Mouse (Mus musculus): Measurements from ENCODE around the gene Snai3. TPM values are rescaled to one million over a fixed set of nuclear protein-coding genes. Genes with fewer than 3 reads are reported as not detected.

Snai3 gene
- polyA plus RNA-seq, 1 experiment from 2014 or later, result 0.67 TPM

DNA sequence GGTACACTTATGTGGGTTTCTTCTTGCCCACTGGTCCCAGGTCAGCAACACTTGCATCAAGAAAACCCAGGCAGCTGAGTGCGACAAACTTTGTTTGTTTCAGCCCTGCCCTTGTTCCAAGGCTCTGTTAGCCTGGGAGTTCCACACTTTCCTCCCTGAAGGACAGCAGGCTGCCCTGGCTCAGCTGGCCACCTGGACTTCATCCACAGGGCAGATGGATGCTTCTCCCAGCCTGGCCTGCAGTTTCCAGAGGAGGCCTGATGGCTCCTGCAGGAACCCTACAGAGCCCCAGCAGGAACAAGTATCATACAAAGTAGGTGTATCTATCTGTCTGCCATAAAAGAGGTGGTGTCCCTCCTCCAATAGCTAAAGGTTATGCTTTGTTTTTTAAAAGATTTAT, 19.2 kb downstream of the Snai3 start:
- WGBS, result 90% methylated on average over 1 of the region's 1 CpGs
- no peak overlapping the region for H3K4me3 ChIP-seq (replicated peaks; ENCODE audit: low read depth, low read length)
- TF ChIP-seq CTCF (IDR thresholded peaks at IDR 0.05; ENCODE audit: low read depth), result no peak
- no peak for DNase-seq (ENCODE audit: low spot score)
- no peak overlapping the region for H3K4me2 ChIP-seq (ENCODE audit: low read length)
- no peak overlapping the region for H3K9ac ChIP-seq (ENCODE audit: low read depth, low read length)
- H3K27ac ChIP-seq, result no peak overlapping the region
- 0 out of 2 replicates have a peak, but pooled peaks cover 6% of the 10 kb centered on the region for H3K36me3 ChIP-seq (ENCODE audit: insufficient read depth, low read length)
- 0 out of 2 replicates have a peak, but pooled peaks cover 11% of the 10 kb centered on the region for H3K4me1 ChIP-seq (replicated peaks; ENCODE audit: insufficient read depth, low read length)
- ATAC-seq (replicated peaks; ENCODE audit: low FRiP score, low read depth), result no peak
- no peaks in the 10 kb centered on the region for H3K9me3 ChIP-seq (replicated peaks; ENCODE audit: low read length)
- no peaks in the 10 kb centered on the region for H3K27me3 ChIP-seq (ENCODE audit: insufficient read depth, low read length)

GRCm38 (mm10) chr8:122439336-122439735, 21.2 kb downstream of the Snai3 start:
- Histone ChIP-seq H3K27me3 (ENCODE audit: insufficient read depth, low read length) (no peaks in the 10 kb centered on the region), H3K9ac (ENCODE audit: low read depth, low read length) (no peak overlapping the region), H3K36me3 (ENCODE audit: insufficient read depth, low read length) (0 out of 2 replicates have a peak, but pooled peaks cover 9% of the 10 kb centered on the region), H3K4me2 (ENCODE audit: low read length) (no peak overlapping the region), H3K4me3 (replicated peaks; ENCODE audit: low read depth, low read length) (no peak overlapping the region), H3K4me1 (replicated peaks; ENCODE audit: insufficient read depth, low read length) (0 out of 2 replicates have a peak, but pooled peaks cover 11% of the 10 kb centered on the region), H3K9me3 (replicated peaks; ENCODE audit: low read length) (no peaks in the 10 kb centered on the region), H3K27ac (no peak overlapping the region)
- WGBS, result 93% methylated on average over 16 of the region's 16 CpGs
- no peak for TF ChIP-seq CTCF (IDR thresholded peaks at IDR 0.05; ENCODE audit: low read depth)
- DNase-seq (ENCODE audit: low spot score) (no peak), ATAC-seq (replicated peaks; ENCODE audit: low FRiP score, low read depth) (no peak)

- Histone ChIP-seq H3K9me3 (replicated peaks; ENCODE audit: low read length) (no peaks in the 10 kb centered on the region), H3K4me3 (replicated peaks; ENCODE audit: low read depth, low read length) (no peak overlapping the region), H3K36me3 (ENCODE audit: insufficient read depth, low read length) (0 out of 2 replicates have a peak, but pooled peaks cover 9% of the 10 kb centered on the region), H3K4me2 (ENCODE audit: low read length) (peak overlapping the region; percentile 30; the same call in 1 of the 2 replicates), H3K9ac (ENCODE audit: low read depth, low read length) (0 out of 2 replicates have a peak overlapping the region, but pooled peaks have one; percentile 27), H3K4me1 (replicated peaks; ENCODE audit: insufficient read depth, low read length) (peaks cover 12% of the 10 kb centered on the region; the same call in 1 of the 2 replicates), H3K27me3 (ENCODE audit: insufficient read depth, low read length) (no peaks in the 10 kb centered on the region), H3K27ac (peak overlapping the region; percentile 64; the same call in 1 of the 2 replicates)
- DNase-seq (ENCODE audit: low spot score) (peak; percentile 71), ATAC-seq (replicated peaks; ENCODE audit: low FRiP score, low read depth) (no peak)
- 84% methylated on average over 13 of the region's 13 CpGs for WGBS
- no peak for TF ChIP-seq CTCF (IDR thresholded peaks at IDR 0.05; ENCODE audit: low read depth)
These were observed 22.7 kb downstream of the Snai3 start for GRCm38 (mm10) chr8:122437708-122438331.

DNA sequence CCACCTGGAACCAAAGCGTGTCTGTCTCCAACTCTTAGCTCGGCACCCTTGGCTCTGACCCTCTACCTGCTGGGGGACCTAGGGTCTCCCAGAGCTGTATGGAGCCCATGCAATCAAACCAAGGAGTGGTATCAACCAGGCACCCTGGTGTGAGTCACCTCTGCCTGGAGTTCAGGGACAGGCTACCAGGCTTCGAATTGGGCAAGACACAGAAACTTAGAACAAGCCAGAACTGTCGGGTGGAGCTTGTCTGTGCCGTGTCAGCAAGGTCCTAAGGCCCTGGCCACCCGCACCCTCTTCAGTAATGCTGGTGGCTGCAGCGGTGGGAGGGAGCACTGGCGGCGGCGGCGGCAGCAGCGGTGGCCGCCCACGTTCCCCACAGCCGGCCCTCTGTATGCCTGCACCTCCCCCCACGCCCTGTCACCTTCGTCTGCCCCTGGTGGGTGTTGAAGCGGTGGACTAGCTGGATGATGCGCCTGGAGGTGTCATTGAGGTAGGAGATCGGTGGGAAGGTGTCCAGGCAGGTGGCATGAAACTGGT, 23.9 kb downstream of the Snai3 start:
- H3K4me3 ChIP-seq (replicated peaks; ENCODE audit: low read depth, low read length), result no peak overlapping the region
- no peak overlapping the region for H3K9ac ChIP-seq (ENCODE audit: low read depth, low read length)
- H3K4me1 ChIP-seq (replicated peaks; ENCODE audit: insufficient read depth, low read length), result peaks cover 14% of the 10 kb centered on the region
- DNase-seq (ENCODE audit: low spot score) (no peak), ATAC-seq (replicated peaks; ENCODE audit: low FRiP score, low read depth) (no peak)
- 73% methylated on average over 20 of the region's 20 CpGs for WGBS
- no peaks in the 10 kb centered on the region for H3K9me3 ChIP-seq (replicated peaks; ENCODE audit: low read length)
- TF ChIP-seq CTCF (IDR thresholded peaks at IDR 0.05; ENCODE audit: low read depth), result no peak
- H3K27ac ChIP-seq, result no peak overlapping the region
- H3K4me2 ChIP-seq (ENCODE audit: low read length), result no peak overlapping the region
- H3K36me3 ChIP-seq (ENCODE audit: insufficient read depth, low read length), result 0 out of 2 replicates have a peak, but pooled peaks cover 9% of the 10 kb centered on the region
- H3K27me3 ChIP-seq (ENCODE audit: insufficient read depth, low read length), result no peaks in the 10 kb centered on the region

DNA sequence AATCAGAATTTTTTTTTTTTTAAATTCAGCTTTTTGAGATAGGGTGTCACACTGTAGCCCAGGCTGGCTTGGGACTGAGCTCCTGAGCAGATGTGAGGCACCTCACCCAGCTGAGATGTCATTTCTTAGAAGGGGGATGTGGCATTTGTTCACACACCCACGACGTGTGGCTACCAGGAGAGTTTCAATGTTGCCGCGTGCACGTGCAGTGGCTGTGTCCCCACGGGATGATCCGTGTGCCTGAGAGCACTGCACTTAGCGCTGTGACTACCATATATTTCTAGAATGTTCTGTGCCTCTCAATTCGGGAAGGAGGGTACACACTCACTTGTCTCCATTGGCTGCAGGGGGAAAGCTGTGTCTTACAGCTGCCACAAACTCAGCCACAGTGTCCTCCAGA, 24.4 kb downstream of the Snai3 start:
- no peaks in the 10 kb centered on the region for H3K9me3 ChIP-seq (replicated peaks; ENCODE audit: low read length)
- no peak overlapping the region for H3K4me3 ChIP-seq (replicated peaks; ENCODE audit: low read depth, low read length)
- H3K27ac ChIP-seq, result no peak overlapping the region
- H3K27me3 ChIP-seq (ENCODE audit: insufficient read depth, low read length), result no peaks in the 10 kb centered on the region
- H3K4me1 ChIP-seq (replicated peaks; ENCODE audit: insufficient read depth, low read length), result peaks cover 19% of the 10 kb centered on the region
- WGBS, result 94% methylated on average over 9 of the region's 9 CpGs
- DNase-seq (ENCODE audit: low spot score), result no peak
- no peak for TF ChIP-seq CTCF (IDR thresholded peaks at IDR 0.05; ENCODE audit: low read depth)
- H3K9ac ChIP-seq (ENCODE audit: low read depth, low read length), result no peak overlapping the region
- H3K36me3 ChIP-seq (ENCODE audit: insufficient read depth, low read length), result 0 out of 2 replicates have a peak, but pooled peaks cover 9% of the 10 kb centered on the region
- no peak for ATAC-seq (replicated peaks; ENCODE audit: low FRiP score, low read depth)
- no peak overlapping the region for H3K4me2 ChIP-seq (ENCODE audit: low read length)

DNA sequence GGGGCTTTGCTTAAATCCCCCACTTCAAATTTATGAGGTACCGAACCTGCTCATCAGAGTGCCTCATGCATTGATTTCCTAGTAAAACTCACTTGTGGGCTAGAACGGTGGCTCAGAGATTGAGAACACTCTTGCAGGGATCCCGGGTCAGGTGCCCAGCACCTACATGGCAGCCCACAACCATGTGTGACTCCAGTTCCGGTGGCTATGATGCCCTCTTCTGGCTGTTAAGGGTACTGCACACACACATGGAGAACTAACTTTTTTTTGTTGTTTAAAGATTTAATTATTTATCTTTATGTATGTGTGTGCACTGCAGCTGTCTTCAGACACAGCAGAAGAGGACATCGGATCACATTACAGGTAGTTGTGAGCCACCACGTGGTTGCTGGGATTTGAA, 25.2 kb downstream of the Snai3 start:
- WGBS, result 93% methylated on average over 6 of the region's 6 CpGs
- Histone ChIP-seq H3K4me2 (ENCODE audit: low read length) (no peak overlapping the region), H3K27ac (no peak overlapping the region), H3K36me3 (ENCODE audit: insufficient read depth, low read length) (0 out of 2 replicates have a peak, but pooled peaks cover 9% of the 10 kb centered on the region), H3K9me3 (replicated peaks; ENCODE audit: low read length) (no peaks in the 10 kb centered on the region), H3K27me3 (ENCODE audit: insufficient read depth, low read length) (no peaks in the 10 kb centered on the region), H3K4me1 (replicated peaks; ENCODE audit: insufficient read depth, low read length) (peaks cover 23% of the 10 kb centered on the region), H3K4me3 (replicated peaks; ENCODE audit: low read depth, low read length) (no peak overlapping the region), H3K9ac (ENCODE audit: low read depth, low read length) (no peak overlapping the region)
- peak; percentile 59 for TF ChIP-seq CTCF (IDR thresholded peaks at IDR 0.05; ENCODE audit: low read depth)
- ATAC-seq (replicated peaks; ENCODE audit: low FRiP score, low read depth) (no peak), DNase-seq (ENCODE audit: low spot score) (no peak)

Measured in kidney, postnatal 0 days (tissue).